Mouse (Mus musculus): ENCODE results near the gene Park7. TPM values are rescaled to one million over a fixed set of nuclear protein-coding genes. Genes with fewer than 3 reads are reported as not detected.

Park7 gene
- total RNA-seq, 1 experiment: 393 TPM

- in situ Hi-C loops (cut with MboI; ENCODE audit: low sequenced_read_pairs in 2 of 2, unreplicated experiment in 2 of 2): no loop called here
- Histone ChIP-seq H3K36me3 (ENCODE audit: control insufficient read depth, insufficient read depth, low read length, poor library complexity, severe bottlenecking) (peaks cover 24% of the 10 kb centered on the region), H3K9ac (ENCODE audit: insufficient read depth, low read depth, low read length, poor library complexity, severe bottlenecking) (no peak overlapping the region), H3K4me3 (ENCODE audit: insufficient read depth in 1 of 2, low read depth in 1 of 2, low read length in 2 of 2, poor library complexity in 1 of 2, severe bottlenecking in 1 of 2) (no peak overlapping the region), H3K27ac (ENCODE audit: insufficient read depth, low read depth, low read length, poor library complexity, severe bottlenecking) (no peak overlapping the region), H3K9me3 (ENCODE audit: control insufficient read depth, insufficient read depth, low read depth, low read length) (no peaks in the 10 kb centered on the region), H3K4me1 (ENCODE audit: control insufficient read depth in 2 of 2, insufficient read depth in 2 of 2, low read length in 2 of 2, poor library complexity in 1 of 2) (peaks cover 5 to 20% of the 10 kb centered on the region in 2 experiments; a peak in 3 of 4 replicates)
- no peak for DNase-seq (ENCODE audit: low read depth, low spot score)
- TF ChIP-seq ZC3H11A (IDR thresholded peaks at IDR 0.05; ENCODE audit: borderline replicate concordance, low read depth, low read length) (no peak), MAFK (IDR thresholded peaks at IDR 0.05; ENCODE audit: insufficient read depth, low read depth, low read length) (no peak), CHD2 (IDR thresholded peaks at IDR 0.05; ENCODE audit: low read depth, low read length) (no peak), HCFC1 (IDR thresholded peaks at IDR 0.05; ENCODE audit: borderline replicate concordance, insufficient read depth, low read length) (no peak), ZNF384 (IDR thresholded peaks at IDR 0.05; ENCODE audit: low read depth, low read length) (no peak)
Measured at GRCm38 (mm10) chr4:150868161-150868560, 46.1 kb downstream of the Park7 start.

- Histone ChIP-seq H3K4me1 (ENCODE audit: control insufficient read depth in 2 of 2, insufficient read depth in 2 of 2, low read length in 2 of 2, poor library complexity in 1 of 2) (peaks cover 2 to 11% of the 10 kb centered on the region in 2 experiments; a peak in 3 of 4 replicates), H3K4me3 (ENCODE audit: insufficient read depth in 1 of 2, low read depth in 1 of 2, low read length in 2 of 2, poor library complexity in 1 of 2, severe bottlenecking in 1 of 2) (no peak overlapping the region), H3K9me3 (ENCODE audit: control insufficient read depth, insufficient read depth, low read depth, low read length) (no peaks in the 10 kb centered on the region), H3K9ac (ENCODE audit: insufficient read depth, low read depth, low read length, poor library complexity, severe bottlenecking) (no peak overlapping the region), H3K27ac (ENCODE audit: insufficient read depth, low read depth, low read length, poor library complexity, severe bottlenecking) (no peak overlapping the region), H3K36me3 (ENCODE audit: control insufficient read depth, insufficient read depth, low read length, poor library complexity, severe bottlenecking) (peaks cover 24% of the 10 kb centered on the region)
- TF ChIP-seq ZC3H11A (IDR thresholded peaks at IDR 0.05; ENCODE audit: borderline replicate concordance, low read depth, low read length) (no peak), MAFK (IDR thresholded peaks at IDR 0.05; ENCODE audit: insufficient read depth, low read depth, low read length) (no peak), HCFC1 (IDR thresholded peaks at IDR 0.05; ENCODE audit: borderline replicate concordance, insufficient read depth, low read length) (no peak), ZNF384 (IDR thresholded peaks at IDR 0.05; ENCODE audit: low read depth, low read length) (no peak), CHD2 (IDR thresholded peaks at IDR 0.05; ENCODE audit: low read depth, low read length) (no peak)
- no peak for DNase-seq (ENCODE audit: low read depth, low spot score)
- in situ Hi-C loops (cut with MboI; ENCODE audit: low sequenced_read_pairs in 2 of 2, unreplicated experiment in 2 of 2): no loop called here
Measured at GRCm38 (mm10) chr4:150866494-150866893, 47.7 kb downstream of the Park7 start.

- Histone ChIP-seq H3K27ac (ENCODE audit: insufficient read depth, low read depth, low read length, poor library complexity, severe bottlenecking) (no peak overlapping the region), H3K9me3 (ENCODE audit: control insufficient read depth, insufficient read depth, low read depth, low read length) (no peaks in the 10 kb centered on the region), H3K36me3 (ENCODE audit: control insufficient read depth, insufficient read depth, low read length, poor library complexity, severe bottlenecking) (peaks cover 24% of the 10 kb centered on the region), H3K4me3 (ENCODE audit: insufficient read depth in 1 of 2, low read depth in 1 of 2, low read length in 2 of 2, poor library complexity in 1 of 2, severe bottlenecking in 1 of 2) (no peak overlapping the region), H3K4me1 (ENCODE audit: control insufficient read depth in 2 of 2, insufficient read depth in 2 of 2, low read length in 2 of 2, poor library complexity in 1 of 2) (peaks cover under 1 to 7% of the 10 kb centered on the region in 2 experiments; a peak in 2 of 4 replicates), H3K9ac (ENCODE audit: insufficient read depth, low read depth, low read length, poor library complexity, severe bottlenecking) (no peak overlapping the region)
- DNase-seq (ENCODE audit: low read depth, low spot score): no peak
- no peak for TF ChIP-seq CHD2 (IDR thresholded peaks at IDR 0.05; ENCODE audit: low read depth, low read length)
- TF ChIP-seq HCFC1 (IDR thresholded peaks at IDR 0.05; ENCODE audit: borderline replicate concordance, insufficient read depth, low read length): no peak
- no peak for TF ChIP-seq MAFK (IDR thresholded peaks at IDR 0.05; ENCODE audit: insufficient read depth, low read depth, low read length)
- TF ChIP-seq ZNF384 (IDR thresholded peaks at IDR 0.05; ENCODE audit: low read depth, low read length): no peak
- TF ChIP-seq ZC3H11A (IDR thresholded peaks at IDR 0.05; ENCODE audit: borderline replicate concordance, low read depth, low read length): no peak
- in situ Hi-C loops (cut with MboI; ENCODE audit: low sequenced_read_pairs in 2 of 2, unreplicated experiment in 2 of 2): no loop called here
Measured at GRCm38 (mm10) chr4:150866069-150866468, 48.2 kb downstream of the Park7 start.

GRCm38 (mm10) chr4:150865371-150865770, 48.9 kb downstream of the Park7 start:
- Histone ChIP-seq H3K9ac (ENCODE audit: insufficient read depth, low read depth, low read length, poor library complexity, severe bottlenecking) (no peak overlapping the region), H3K4me3 (ENCODE audit: insufficient read depth in 1 of 2, low read depth in 1 of 2, low read length in 2 of 2, poor library complexity in 1 of 2, severe bottlenecking in 1 of 2) (no peak overlapping the region), H3K9me3 (ENCODE audit: control insufficient read depth, insufficient read depth, low read depth, low read length) (no peaks in the 10 kb centered on the region), H3K36me3 (ENCODE audit: control insufficient read depth, insufficient read depth, low read length, poor library complexity, severe bottlenecking) (peaks cover 24% of the 10 kb centered on the region), H3K27ac (ENCODE audit: insufficient read depth, low read depth, low read length, poor library complexity, severe bottlenecking) (no peak overlapping the region), H3K4me1 (ENCODE audit: control insufficient read depth in 2 of 2, insufficient read depth in 2 of 2, low read length in 2 of 2, poor library complexity in 1 of 2) (peaks cover 0 to 4% of the 10 kb centered on the region in 2 experiments; a peak in 1 of 4 replicates)
- in situ Hi-C loops (cut with MboI; ENCODE audit: low sequenced_read_pairs in 2 of 2, unreplicated experiment in 2 of 2): no loop called here
- TF ChIP-seq HCFC1 (IDR thresholded peaks at IDR 0.05; ENCODE audit: borderline replicate concordance, insufficient read depth, low read length) (no peak), ZC3H11A (IDR thresholded peaks at IDR 0.05; ENCODE audit: borderline replicate concordance, low read depth, low read length) (no peak), MAFK (IDR thresholded peaks at IDR 0.05; ENCODE audit: insufficient read depth, low read depth, low read length) (no peak), ZNF384 (IDR thresholded peaks at IDR 0.05; ENCODE audit: low read depth, low read length) (no peak), CHD2 (IDR thresholded peaks at IDR 0.05; ENCODE audit: low read depth, low read length) (no peak)
- no peak for DNase-seq (ENCODE audit: low read depth, low spot score)
